ENCODE assay signal across 23 mouse cellular contexts in genomic region chr10:77508744-77509143, GRCm38 (mm10). TPM values are rescaled to one million over a fixed set of nuclear protein-coding genes. Genes with fewer than 3 reads are reported as not detected.
DNase-seq lines count a peak whose midpoint lies in the region; ATAC-seq and TF ChIP-seq lines count a peak whose summit lies in the region.
"Had no signal": no experiment of that assay in that cellular context is flagged by ENCODE, and none has a peak within 500 bp of the region (broad histone marks: within the 10 kb centered on the region; RNA-seq: fewer than 3 reads in every experiment).

No protein-coding gene starts in this region.

- H3K27ac ChIP-seq in kidney, postnatal 0 days, result 0 out of 2 replicates have a peak overlapping the region, but pooled peaks have one; percentile 21
- H3K27ac ChIP-seq in neural tube, embryonic 14.5 days (ENCODE audit: low read depth, low read length), result no peak overlapping the region
- H3K27ac ChIP-seq: forebrain, embryonic 10.5 days; hindbrain, embryonic 10.5 days; midbrain, embryonic 13.5 days had no signal

- no peaks in the 10 kb centered on the region for H3K4me1 ChIP-seq in kidney, postnatal 0 days (replicated peaks; ENCODE audit: insufficient read depth, low read length)
- 0 out of 2 replicates have a peak, but pooled peaks cover 7% of the 10 kb centered on the region for H3K4me1 ChIP-seq in neural tube, embryonic 14.5 days (ENCODE audit: control insufficient read depth, insufficient read depth, low read length)

- no peak overlapping the region for H3K4me2 ChIP-seq in kidney, postnatal 0 days (ENCODE audit: low read length)
- H3K4me2 ChIP-seq in neural tube, embryonic 14.5 days (ENCODE audit: low read depth, low read length), result no peak overlapping the region
- H3K4me2 ChIP-seq: liver, embryonic 12.5 days; midbrain, embryonic 13.5 days had no signal

- WGBS in kidney, postnatal 0 days, result 95% methylated on average over 3 of the region's 3 CpGs
- WGBS in neural tube, embryonic 14.5 days, result 96% methylated on average over 3 of the region's 3 CpGs

- no peak for TF ChIP-seq CTCF in kidney, postnatal 0 days (IDR thresholded peaks at IDR 0.05; ENCODE audit: low read depth)

- no peak overlapping the region for H3K4me3 ChIP-seq in kidney, postnatal 0 days (replicated peaks; ENCODE audit: low read depth, low read length)
- no peak overlapping the region for H3K4me3 ChIP-seq in neural tube, embryonic 14.5 days (ENCODE audit: low read depth, low read length)
- H3K4me3 ChIP-seq: embryonic facial prominence, embryonic 10.5 days; forebrain, embryonic 10.5 days; heart, embryonic 10.5 days; hindbrain, embryonic 10.5 days; liver, embryonic 12.5 days; midbrain, embryonic 13.5 days had no signal

- peak; percentile 45 for DNase-seq in cerebellum, adult 9-10 months
- no peak for DNase-seq in cerebellum, postnatal 36 days
- no peak for DNase-seq in kidney, postnatal 0 days (ENCODE audit: low spot score)
- DNase-seq in kidney, postnatal 10 days, result no peak
- DNase-seq in neural tube, embryonic 10.5 days (ENCODE audit: extremely low spot score, low spot score), result no peak
- DNase-seq: adrenal gland, postnatal 10 days; cerebellum, adult 18-20 months; kidney, adult 8-10 months; kidney, postnatal 36 days; layer of hippocampus, postnatal 36 days; lung, adult 18-20 months; right cerebral cortex, postnatal 25 days; thymus, adult 2 months; thymus, postnatal 4 days had no signal

- no peaks in the 10 kb centered on the region for H3K9me3 ChIP-seq in kidney, postnatal 0 days (replicated peaks; ENCODE audit: low read length)
- H3K9me3 ChIP-seq in neural tube, embryonic 14.5 days (ENCODE audit: control insufficient read depth, low read length), result no peaks in the 10 kb centered on the region
- H3K9me3 ChIP-seq: embryonic facial prominence, embryonic 10.5 days; forebrain, embryonic 10.5 days; heart, embryonic 10.5 days; hindbrain, embryonic 10.5 days; liver, embryonic 12.5 days; megakaryocyte, embryonic 14.5 days; midbrain, embryonic 13.5 days had no signal

- H3K36me3 ChIP-seq in kidney, postnatal 0 days (ENCODE audit: insufficient read depth, low read length), result 0 out of 2 replicates have a peak, but pooled peaks cover 15% of the 10 kb centered on the region
- peaks cover 22% of the 10 kb centered on the region for H3K36me3 ChIP-seq in neural tube, embryonic 14.5 days (ENCODE audit: control insufficient read depth, insufficient read depth, low read length)

- no peaks in the 10 kb centered on the region for H3K27me3 ChIP-seq in kidney, postnatal 0 days (ENCODE audit: insufficient read depth, low read length)
- no peaks in the 10 kb centered on the region for H3K27me3 ChIP-seq in neural tube, embryonic 14.5 days (ENCODE audit: control insufficient read depth, insufficient read depth, low read length)
- H3K27me3 ChIP-seq: liver, embryonic 12.5 days; megakaryocyte, embryonic 14.5 days; midbrain, embryonic 13.5 days had no signal

- no peak overlapping the region for H3K9ac ChIP-seq in kidney, postnatal 0 days (ENCODE audit: low read depth, low read length)
- 0 out of 2 replicates have a peak overlapping the region, but pooled peaks have one; percentile 4 for H3K9ac ChIP-seq in neural tube, embryonic 14.5 days (replicated peaks; ENCODE audit: low read depth, low read length)
- H3K9ac ChIP-seq: liver, embryonic 12.5 days; midbrain, embryonic 13.5 days had no signal

- ATAC-seq in kidney, postnatal 0 days (replicated peaks; ENCODE audit: low FRiP score, low read depth), result no peak
- no peak for ATAC-seq in neural tube, embryonic 14.5 days (ENCODE audit: low read depth)
- ATAC-seq in erythroblast, adult 5-6 weeks (replicated peaks; ENCODE audit: low FRiP score, poor library complexity, severe bottlenecking), result no peak

RNA-seq across cellular contexts. Expression of gene Fam207a, which starts 6.8 kb away (rescaled TPM):
- 32.7 and 34.1 TPM in 2 replicates for polyA plus RNA-seq in kidney, postnatal 0 days (2015; fragmentation: Nextera tagmentation; extraction: Ambion mirVana)
- 39.8 and 46.5 TPM in 2 replicates for polyA plus RNA-seq in neural tube, embryonic 14.5 days (2014; fragmentation: Nextera tagmentation; extraction: Ambion mirVana)
- 4.2 and 6.5 TPM in 2 replicates for total RNA-seq in erythroblast, adult 5-6 weeks (2015; ENCODE audit: low replicate concordance)
- 7.1 and 12.4 TPM in 2 replicates for total RNA-seq in erythroblast, adult 5-6 weeks (2017; ENCODE audit: low replicate concordance)

RNA-seq across cellular contexts. Expression of gene Itgb2, which starts 21.3 kb away (rescaled TPM):
- polyA plus RNA-seq in kidney, postnatal 0 days (2015; fragmentation: Nextera tagmentation; extraction: Ambion mirVana), result 1.4 and 1.6 TPM in 2 replicates
- polyA plus RNA-seq in neural tube, embryonic 14.5 days (2014; fragmentation: Nextera tagmentation; extraction: Ambion mirVana), result 0.44 and 1.2 TPM in 2 replicates
- 74.2 and 79.6 TPM in 2 replicates for total RNA-seq in erythroblast, adult 5-6 weeks (2015; ENCODE audit: low replicate concordance)
- 51.4 and 55.8 TPM in 2 replicates for total RNA-seq in erythroblast, adult 5-6 weeks (2017; ENCODE audit: low replicate concordance)
